Mouse (Mus musculus) bone marrow macrophage, adult 2 months (primary cell): ENCODE data around the gene Wnt11.

Source experiments
- CTCF ChIP-seq: IDR thresholded peaks from 2 replicates; pipeline ENCODE4 v1.5.1; 2012; ENCODE audit warnings: low read depth, mild to moderate bottlenecking, low read length, moderate library complexity
- POLR2A ChIP-seq: IDR thresholded peaks from 2 replicates; pipeline ENCODE4 v1.6.1; 2012; ENCODE audit warnings: mild to moderate bottlenecking, low read depth, low read length, borderline replicate concordance

GRCm38 (mm10) chr7:98838729-98839141 lies 3.8 kb downstream of the Wnt11 start:
- TF ChIP-seq CTCF, result no peak
- TF ChIP-seq POLR2A, result no peak
